Mouse (Mus musculus) liver, adult (tissue): ENCODE measurements around the gene Cenpp.

ENCODE experiments used
- GATA4 ChIP-seq: IDR thresholded peaks from 2 replicates; pipeline ENCODE4 v1.6.1; 2014; ENCODE audit warnings: mild to moderate bottlenecking, low read length; ENCODE audit not compliant: insufficient replicate concordance

The Cenpp gene

DNA sequence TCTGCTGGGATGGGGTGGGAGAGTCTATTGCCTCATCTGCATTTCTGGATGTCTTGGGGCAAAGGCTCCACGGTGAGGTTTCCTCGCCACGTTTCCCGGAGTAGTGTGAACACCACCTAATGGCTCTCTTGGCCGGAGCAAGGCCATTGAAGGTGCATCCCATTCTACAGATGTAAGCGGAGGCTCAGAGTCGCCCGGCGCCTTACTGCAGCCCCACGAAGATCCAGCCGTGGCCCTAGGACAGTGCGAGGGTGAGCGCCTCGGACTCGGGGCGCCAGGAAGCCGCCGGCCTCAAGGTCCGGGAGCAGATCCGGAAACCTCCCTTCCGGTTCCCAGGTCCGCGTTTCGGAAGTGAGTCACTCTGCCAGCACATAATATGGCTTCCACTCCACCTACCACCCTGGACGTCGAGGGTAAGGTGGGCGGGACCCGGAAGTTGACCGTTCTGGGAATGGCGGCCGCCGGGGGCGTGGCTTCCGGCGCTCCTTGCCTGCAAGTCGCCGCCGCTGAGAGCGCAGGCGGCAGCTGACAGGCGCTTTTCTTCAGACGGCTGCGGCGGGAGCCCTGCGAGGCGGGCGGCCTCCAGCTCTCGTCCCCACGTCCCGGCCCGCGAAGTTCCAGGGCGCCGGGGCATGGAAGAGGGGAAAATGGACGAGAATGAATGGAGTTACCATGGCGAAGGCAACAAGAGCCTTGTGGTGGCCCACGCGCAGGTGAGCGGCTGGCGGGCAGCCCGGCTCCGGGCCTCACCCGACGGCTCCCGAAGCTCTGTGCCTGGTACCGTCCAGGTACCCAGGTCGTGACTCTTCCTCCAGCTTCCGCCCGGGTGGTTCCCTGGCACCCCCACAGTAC lies 231.6 kb downstream of the Cenpp start, which contains the start of gene Ippk:
Ippk (plus strand) TSS at position 496 of the 852 bp plus-strand sequence.
- TF ChIP-seq GATA4: peak; percentile 50; the same call in 1 of the 2 replicates
